Mouse (Mus musculus): Measurements from ENCODE around the gene Zfp646.

DNA sequence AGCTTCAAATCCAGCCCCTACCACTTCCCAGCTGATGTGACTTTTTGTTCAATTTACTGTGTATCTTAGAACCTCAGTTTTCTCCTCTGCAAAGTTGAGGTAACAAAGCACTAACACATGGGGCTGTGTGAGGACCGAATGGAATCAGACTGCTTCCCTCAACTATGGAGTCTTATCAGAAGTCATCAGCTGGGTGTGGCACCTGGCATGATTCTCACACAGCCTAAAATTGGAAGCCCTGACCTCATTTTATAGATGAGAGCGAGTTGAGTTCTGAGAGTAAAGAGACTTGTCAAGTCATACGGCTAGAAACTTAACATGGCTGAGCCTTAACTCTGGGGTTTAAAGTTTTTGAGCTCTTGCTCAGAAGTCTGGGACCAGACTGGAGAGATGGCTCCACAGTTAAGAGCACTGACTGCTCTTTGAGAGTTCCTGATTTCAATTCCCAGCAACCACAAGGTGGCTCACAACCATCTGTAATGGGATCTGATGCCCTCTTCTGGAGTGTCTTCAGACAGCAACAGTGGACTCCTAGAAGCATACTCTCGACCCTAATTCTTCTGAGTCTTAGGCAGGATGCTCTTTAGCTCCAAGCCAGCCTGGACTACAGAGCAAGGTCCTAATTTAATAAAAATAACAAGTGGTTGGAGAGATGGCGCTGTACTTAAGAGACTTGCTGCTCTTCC, 5.7 kb upstream of the Zfp646 start:
- TF ChIP-seq CTCF (IDR thresholded peaks at IDR 0.05; ENCODE audit: low read depth, low read length) (no peak), TAL1 (conservative IDR thresholded peaks at IDR 0.05; ENCODE audit: low read depth, low read length) (no peak), GATA1 (IDR thresholded peaks at IDR 0.05; ENCODE audit: borderline replicate concordance, low read length) (no peak)

Measured in G1E (cell line).